Mouse (Mus musculus) testis, adult 2 months (tissue): Measurements from ENCODE around the gene Bri3. TPM values are rescaled to one million over a fixed set of nuclear protein-coding genes. Genes with fewer than 3 reads are reported as not detected.

Experiments
- H3K27ac ChIP-seq: fragments of 200-500 bp; 2 replicates; pipeline ENCODE4 v1.5.1; 2012; ENCODE audit warnings: low read depth, low read length; ENCODE audit not compliant: control insufficient read depth, insufficient read depth
- H3K27me3 ChIP-seq: fragments of 200-500 bp; 2 replicates; pipeline ENCODE4 v1.6.1; 2012; ENCODE audit warnings: mild to moderate bottlenecking, low read length, moderate library complexity; ENCODE audit not compliant: control insufficient read depth, insufficient read depth
- H3K36me3 ChIP-seq: fragments of 200-500 bp; 2 replicates; pipeline ENCODE4 v1.6.1; 2012; ENCODE audit warnings: mild to moderate bottlenecking, low read length; ENCODE audit not compliant: control insufficient read depth, insufficient read depth
- H3K4me1 ChIP-seq: fragments of 200-500 bp; 2 replicates; pipeline ENCODE4 v1.6.1; 2012; ENCODE audit warnings: low read length; ENCODE audit not compliant: control insufficient read depth, insufficient read depth
- H3K4me3 ChIP-seq: fragments of 200-500 bp; 2 replicates; pipeline ENCODE4 v1.5.1; 2012; ENCODE audit warnings: low read depth, mild to moderate bottlenecking, low read length, moderate library complexity, mixed read lengths; ENCODE audit not compliant: control insufficient read depth
- CTCF ChIP-seq: fragments of 200-500 bp; IDR thresholded peaks from 2 replicates; pipeline ENCODE4 v1.5.1; 2012; ENCODE audit warnings: low read depth, mild to moderate bottlenecking, inconsistent platforms, low read length, moderate library complexity; ENCODE audit not compliant: control insufficient read depth, insufficient read depth, insufficient replicate concordance
- POLR2A ChIP-seq: fragments of 200-500 bp; IDR thresholded peaks from 2 replicates; pipeline ENCODE4 v1.6.1; 2012; ENCODE audit warnings: low read depth, mild to moderate bottlenecking, inconsistent platforms, low read length, moderate library complexity; ENCODE audit not compliant: control insufficient read depth
- polyA plus RNA-seq: library from polyadenylated mRNA; depleted of rRNA; stranded (reverse); fragments of >200 nt; gene quantifications from 2 replicates; pipeline ENCODE4 v1.2.3, GENCODE M21; 2012

The Bri3 gene
- polyA plus RNA-seq, 1 experiment = 174 TPM

DNA sequence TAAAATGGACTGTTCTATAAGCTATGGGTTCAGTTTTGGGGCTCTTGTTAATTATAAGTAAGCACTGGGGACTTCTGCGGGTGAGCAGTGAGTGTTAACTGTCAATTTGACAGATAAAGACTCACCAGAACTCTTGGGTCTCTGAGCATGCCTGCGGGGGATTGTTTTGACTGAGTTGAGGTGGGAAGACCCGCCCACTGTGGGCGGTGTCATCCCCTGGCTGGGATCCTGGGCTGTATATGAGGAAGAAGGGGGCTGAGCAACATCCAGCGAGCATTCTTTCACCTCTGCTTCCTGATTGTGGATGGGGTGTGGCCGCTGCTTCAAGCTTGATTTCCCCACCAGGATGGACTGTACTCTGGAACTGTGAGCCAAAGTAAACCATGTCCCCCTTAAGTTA is 10.0 kb upstream of the Bri3 start:
- Histone ChIP-seq H3K4me1 (no peaks in the 10 kb centered on the region; the same call in 1 of the 2 replicates), H3K36me3 (no peaks in the 10 kb centered on the region), H3K27me3 (no peaks in the 10 kb centered on the region), H3K4me3 (no peak overlapping the region), H3K27ac (no peak overlapping the region)
- TF ChIP-seq POLR2A = no peak
- no peak for TF ChIP-seq CTCF

- no peaks in the 10 kb centered on the region for H3K36me3 ChIP-seq
- no peak overlapping the region for H3K4me3 ChIP-seq
- no peak for TF ChIP-seq CTCF
- no peak for TF ChIP-seq POLR2A
- no peaks in the 10 kb centered on the region; the same call in 1 of the 2 replicates for H3K4me1 ChIP-seq
- H3K27ac ChIP-seq = no peak overlapping the region
- H3K27me3 ChIP-seq = no peaks in the 10 kb centered on the region
Observed at GRCm38 (mm10) chr5:144234714-144235113, 9.5 kb upstream of the Bri3 start.

- Histone ChIP-seq H3K4me3 (no peak overlapping the region), H3K36me3 (no peaks in the 10 kb centered on the region), H3K4me1 (no peaks in the 10 kb centered on the region), H3K27ac (no peak overlapping the region), H3K27me3 (no peaks in the 10 kb centered on the region)
- no peak for TF ChIP-seq POLR2A
- TF ChIP-seq CTCF = no peak
Observed at GRCm38 (mm10) chr5:144238969-144239368, 5.3 kb upstream of the Bri3 start.

DNA sequence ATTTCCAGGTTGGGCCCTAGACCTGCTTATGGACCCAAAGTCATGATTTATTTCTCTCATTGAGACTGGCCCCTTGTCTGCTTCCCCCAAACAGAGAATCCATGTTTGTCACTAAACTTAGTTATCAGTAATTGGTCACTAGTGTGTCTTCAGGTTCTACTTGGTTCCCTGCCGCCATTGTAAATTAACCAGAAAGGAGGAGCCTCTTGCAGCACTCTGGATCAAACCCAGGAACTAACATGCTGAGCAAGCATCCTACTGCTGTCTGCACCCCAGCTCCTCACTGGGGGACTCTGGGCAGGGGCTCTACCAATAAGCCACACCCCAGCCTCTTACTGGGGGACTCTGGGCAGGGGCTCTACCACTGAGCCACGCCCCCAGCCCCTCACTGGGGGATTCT is 1.4 kb downstream of the Bri3 start:
- Histone ChIP-seq H3K27me3 (no peaks in the 10 kb centered on the region), H3K27ac (no peak overlapping the region), H3K4me3 (peak overlapping the region; percentile 69), H3K36me3 (no peaks in the 10 kb centered on the region), H3K4me1 (peaks cover 9% of the 10 kb centered on the region)
- no peak for TF ChIP-seq CTCF
- no peak for TF ChIP-seq POLR2A

GRCm38 (mm10) chr5:144246669-144247068 is 2.4 kb downstream of the Bri3 start:
- Histone ChIP-seq H3K27me3 (no peaks in the 10 kb centered on the region), H3K4me1 (peaks cover 11% of the 10 kb centered on the region), H3K36me3 (no peaks in the 10 kb centered on the region), H3K4me3 (peak overlapping the region; percentile 52), H3K27ac (peak overlapping the region; percentile 36; the same call in 1 of the 2 replicates)
- TF ChIP-seq POLR2A (no peak), CTCF (no peak)

DNA sequence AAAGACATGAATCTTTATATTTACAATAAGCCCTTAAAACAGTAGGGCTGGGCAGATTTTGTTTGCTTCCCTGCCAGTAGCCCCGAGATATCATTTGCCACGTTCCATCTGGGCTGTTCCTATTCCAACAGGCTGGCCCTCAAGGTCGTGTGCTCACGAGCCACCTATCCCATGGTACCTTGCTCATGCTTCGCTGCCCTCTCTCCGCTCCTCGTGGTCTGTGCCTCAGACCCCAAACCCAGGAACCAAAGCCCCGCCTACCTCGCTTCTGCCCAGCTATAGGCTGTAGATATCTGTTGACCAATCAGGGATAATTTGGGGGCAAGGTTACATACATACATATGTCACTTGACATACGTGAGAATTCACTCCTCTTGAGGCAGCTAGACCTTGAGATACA is 3.1 kb downstream of the Bri3 start:
- peaks cover 12% of the 10 kb centered on the region for H3K4me1 ChIP-seq
- no peak overlapping the region; the same call in 1 of the 2 replicates for H3K4me3 ChIP-seq
- no peaks in the 10 kb centered on the region for H3K27me3 ChIP-seq
- peak overlapping the region; percentile 88 for H3K27ac ChIP-seq
- H3K36me3 ChIP-seq = no peaks in the 10 kb centered on the region
- TF ChIP-seq POLR2A (no peak), CTCF (no peak)

GRCm38 (mm10) chr5:144247906-144248585 is 3.8 kb downstream of the Bri3 start:
- Histone ChIP-seq H3K36me3 (no peaks in the 10 kb centered on the region), H3K4me3 (no peak overlapping the region), H3K4me1 (peaks cover 12% of the 10 kb centered on the region), H3K27ac (peak overlapping the region; percentile 88), H3K27me3 (no peaks in the 10 kb centered on the region)
- TF ChIP-seq POLR2A (no peak), CTCF (no peak)
